ENCODE assay signal across 8 mouse cellular contexts in genomic region chr13:51793425-51793891, GRCm38 (mm10). TPM values are rescaled to one million over a fixed set of nuclear protein-coding genes. Genes with fewer than 3 reads are reported as not detected.
DNase-seq lines count a peak whose midpoint lies in the region; ATAC-seq and TF ChIP-seq lines count a peak whose summit lies in the region.

TSS of gene Sema4d (minus strand) at chr13:51793747.

- peaks cover 0 to 18% of the 10 kb centered on the region in 2 experiments; a peak in 2 of 4 replicates for H3K4me1 ChIP-seq in ES-E14 (ENCODE audit: control insufficient read depth in 2 of 2, insufficient read depth in 2 of 2, low read length in 2 of 2, poor library complexity in 1 of 2)
- peaks cover 5% of the 10 kb centered on the region; the same call in 1 of the 2 replicates for H3K4me1 ChIP-seq in forebrain, embryonic 11.5 days (replicated peaks; ENCODE audit: control insufficient read depth, insufficient read depth, low read length)
- H3K4me1 ChIP-seq in lung, adult 2 months (ENCODE audit: control insufficient read depth, insufficient read depth, low read length), result no peaks in the 10 kb centered on the region
- peaks cover 6% of the 10 kb centered on the region for H3K4me1 ChIP-seq in neural tube, embryonic 14.5 days (ENCODE audit: control insufficient read depth, insufficient read depth, low read length)

- peak within 1 kb of the TSS; percentile 99 for H3K4me2 ChIP-seq in forebrain, embryonic 11.5 days (ENCODE audit: low read depth, low read length, severe bottlenecking)
- peak within 1 kb of the TSS; percentile 95 for H3K4me2 ChIP-seq in neural tube, embryonic 14.5 days (ENCODE audit: low read depth, low read length)

- peak; percentile 77 for ATAC-seq in forebrain, embryonic 11.5 days (replicated peaks; ENCODE audit: low FRiP score)
- peak; percentile 74 for ATAC-seq in neural tube, embryonic 14.5 days (ENCODE audit: low read depth)

- H3K9ac ChIP-seq in ES-E14 (ENCODE audit: insufficient read depth, low read depth, low read length, poor library complexity, severe bottlenecking), result peak within 1 kb of the TSS; percentile 96
- peak within 1 kb of the TSS; percentile 80 for H3K9ac ChIP-seq in forebrain, embryonic 11.5 days (ENCODE audit: low read length)
- peak within 1 kb of the TSS; percentile 71 for H3K9ac ChIP-seq in neural tube, embryonic 14.5 days (replicated peaks; ENCODE audit: low read depth, low read length)

- no peaks in the 10 kb centered on the region for H3K36me3 ChIP-seq in ES-E14 (ENCODE audit: control insufficient read depth, insufficient read depth, low read length, poor library complexity, severe bottlenecking)
- H3K36me3 ChIP-seq in forebrain, embryonic 11.5 days (ENCODE audit: control insufficient read depth, insufficient read depth, low read length), result no peaks in the 10 kb centered on the region
- H3K36me3 ChIP-seq in neural tube, embryonic 14.5 days (ENCODE audit: control insufficient read depth, insufficient read depth, low read length), result no peaks in the 10 kb centered on the region

- in situ Hi-C loops in ES-E14 (cut with MboI; ENCODE audit: low sequenced_read_pairs in 2 of 2, unreplicated experiment in 2 of 2), result no loop called here

- DNase-seq in ES-E14 (ENCODE audit: low read depth, low spot score), result peak; percentile 78
- peak; percentile 31 for DNase-seq in c-Kit-negative CD71-positive TER-119-positive erythroid progenitor cells, embryonic 14.5 days (ENCODE audit: low read depth, low spot score)
- DNase-seq in forebrain, embryonic 11.5 days (ENCODE audit: low spot score), result peak; percentile 90
- DNase-seq in heart, postnatal 25 days (ENCODE audit: low spot score), result no peak
- DNase-seq in large intestine, adult 2 months (ENCODE audit: low read depth, low spot score), result peak; percentile 33
- peak; percentile 31 for DNase-seq in lung, adult 2 months
- peak; percentile 36 for DNase-seq in testis, postnatal 14 days (ENCODE audit: low spot score)

- peak within 1 kb of the TSS; percentile 98 to 100 for H3K4me3 ChIP-seq in ES-E14 (ENCODE audit: insufficient read depth in 1 of 2, low read depth in 1 of 2, low read length in 2 of 2, poor library complexity in 1 of 2, severe bottlenecking in 1 of 2)
- H3K4me3 ChIP-seq in forebrain, embryonic 11.5 days (ENCODE audit: low read depth, low read length), result peak within 1 kb of the TSS; percentile 78
- H3K4me3 ChIP-seq in lung, adult 2 months (replicated peaks; ENCODE audit: extremely low read depth, low read depth, low read length), result peak within 1 kb of the TSS; percentile 53
- H3K4me3 ChIP-seq in neural tube, embryonic 14.5 days (ENCODE audit: low read depth, low read length), result peak within 1 kb of the TSS; percentile 88

- intact Hi-C loops in heart, postnatal 25 days (cut with DNase I), result no loop called here

- TF ChIP-seq POLR2A in lung, adult 2 months (IDR thresholded peaks at IDR 0.05; ENCODE audit: borderline replicate concordance, extremely low read depth, low read depth, low read length), result no peak

- H3K9me3 ChIP-seq in ES-E14 (ENCODE audit: control insufficient read depth, insufficient read depth, low read depth, low read length), result no peaks in the 10 kb centered on the region
- no peaks in the 10 kb centered on the region for H3K9me3 ChIP-seq in forebrain, embryonic 11.5 days (ENCODE audit: control insufficient read depth, low read length)
- no peaks in the 10 kb centered on the region for H3K9me3 ChIP-seq in neural tube, embryonic 14.5 days (ENCODE audit: control insufficient read depth, low read length)

- WGBS in forebrain, embryonic 11.5 days, result 2% methylated on average over 36 of the region's 52 CpGs
- WGBS in large intestine, adult 2 months, result 1% methylated on average over 49 of the region's 52 CpGs
- WGBS in lung, adult 2 months, result 3% methylated on average over 47 of the region's 52 CpGs
- under 1% methylated on average over 43 of the region's 52 CpGs for WGBS in neural tube, embryonic 14.5 days

- peaks cover 4% of the 10 kb centered on the region; the same call in 1 of the 2 replicates for H3K27me3 ChIP-seq in forebrain, embryonic 11.5 days (ENCODE audit: control insufficient read depth, insufficient read depth, low read length)
- peaks cover 4% of the 10 kb centered on the region; the same call in 1 of the 2 replicates for H3K27me3 ChIP-seq in neural tube, embryonic 14.5 days (ENCODE audit: control insufficient read depth, insufficient read depth, low read length)

- H3K27ac ChIP-seq in ES-E14 (ENCODE audit: insufficient read depth, low read depth, low read length, poor library complexity, severe bottlenecking), result no peak within 1 kb of the TSS
- H3K27ac ChIP-seq in forebrain, embryonic 11.5 days (ENCODE audit: low read depth, low read length), result no peak within 1 kb of the TSS
- H3K27ac ChIP-seq in neural tube, embryonic 14.5 days (ENCODE audit: low read depth, low read length), result peak within 1 kb of the TSS; percentile 67; the same call in 1 of the 2 replicates

- TF ChIP-seq CTCF in lung, adult 2 months (IDR thresholded peaks at IDR 0.05; ENCODE audit: insufficient read depth, low read length), result no peak

TF ChIP-seq in ES-E14, 5 proteins besides CTCF, POLR2A, EP300 and RAD21:
- TF ChIP-seq CHD2 (IDR thresholded peaks at IDR 0.05; ENCODE audit: low read depth, low read length) (no peak), HCFC1 (IDR thresholded peaks at IDR 0.05; ENCODE audit: borderline replicate concordance, insufficient read depth, low read length) (no peak), ZNF384 (IDR thresholded peaks at IDR 0.05; ENCODE audit: low read depth, low read length) (no peak), MAFK (IDR thresholded peaks at IDR 0.05; ENCODE audit: insufficient read depth, low read depth, low read length) (no peak), ZC3H11A (IDR thresholded peaks at IDR 0.05; ENCODE audit: borderline replicate concordance, low read depth, low read length) (no peak)

RNA-seq across cellular contexts. Expression of gene Sema4d, which starts in this region (rescaled TPM):
- 25.1 and 33.4 TPM in 2 replicates for total RNA-seq in ES-E14 (2012; rRNA removed)
- polyA plus RNA-seq in forebrain, embryonic 11.5 days (2014; fragmentation: Nextera tagmentation; extraction: Ambion mirVana), result 8.3 and 8.4 TPM in 2 replicates
- 10 to 100 TPM; 61.6 to 70.0 TPM for total RNA-seq in heart, postnatal 25 days (2021)
- polyA plus RNA-seq in large intestine, adult 2 months (2012; rRNA removed), result 17.9 and 19.8 TPM in 2 replicates
- polyA plus RNA-seq in lung, adult 2 months (2012; rRNA removed), result 15.0 and 23.3 TPM in 2 replicates
- polyA plus RNA-seq in neural tube, embryonic 14.5 days (2014; fragmentation: Nextera tagmentation; extraction: Ambion mirVana), result 17.4 and 20.9 TPM in 2 replicates
